Mouse (Mus musculus) lung, postnatal 4 days (tissue): ENCODE data around the gene 2810004N23Rik.

ENCODE experiments used
- DNase-seq, 2 experiments: peaks; one replicate each; pipeline ENCODE4 v3.0.0; 2021

The 2810004N23Rik gene

DNA sequence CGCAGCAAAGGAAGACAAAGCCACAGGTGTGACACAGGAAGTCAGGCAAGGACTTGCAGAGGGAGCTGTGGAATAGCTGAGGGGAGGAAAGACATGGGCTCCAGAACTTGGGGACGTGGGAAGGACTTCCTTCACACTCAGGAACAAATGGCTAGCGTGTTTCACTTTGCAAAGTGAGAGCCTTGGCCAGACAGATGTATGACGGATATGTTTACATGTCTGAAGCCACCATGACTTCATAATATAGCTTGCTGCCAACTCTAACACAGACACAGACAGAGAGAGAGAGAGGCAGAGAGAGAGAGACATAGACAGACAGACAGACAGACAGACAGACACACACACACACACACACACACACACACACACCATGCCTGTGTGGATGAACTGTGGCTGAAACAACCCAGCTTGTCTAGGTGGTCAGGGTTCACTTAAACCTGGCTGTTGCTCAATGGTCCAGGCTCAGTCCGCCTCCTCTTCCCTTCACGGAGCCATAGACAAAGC is 43.3 kb downstream of the 2810004N23Rik start:
- peak; percentile 19 to 32 for DNase-seq

DNA sequence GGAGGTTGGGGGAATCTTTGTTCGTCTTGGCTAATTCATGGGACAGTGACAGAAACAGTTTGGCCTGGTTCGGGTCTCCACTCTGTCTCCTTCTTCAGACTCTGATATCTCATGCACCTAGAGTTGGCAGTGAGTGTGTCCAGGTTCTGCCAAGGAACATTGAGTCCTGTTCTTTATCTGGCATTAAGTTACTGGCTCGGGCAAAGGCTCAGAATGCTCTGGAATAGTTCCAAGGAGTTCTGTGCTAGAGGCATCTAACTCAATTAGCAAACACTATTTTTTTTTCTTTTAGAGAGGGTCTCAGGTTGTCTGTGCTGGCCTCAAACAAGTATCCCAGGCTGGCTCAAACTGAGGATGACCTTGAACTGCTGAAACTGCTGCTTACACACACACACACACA is 45.6 kb downstream of the 2810004N23Rik start:
- no peak for DNase-seq

DNA sequence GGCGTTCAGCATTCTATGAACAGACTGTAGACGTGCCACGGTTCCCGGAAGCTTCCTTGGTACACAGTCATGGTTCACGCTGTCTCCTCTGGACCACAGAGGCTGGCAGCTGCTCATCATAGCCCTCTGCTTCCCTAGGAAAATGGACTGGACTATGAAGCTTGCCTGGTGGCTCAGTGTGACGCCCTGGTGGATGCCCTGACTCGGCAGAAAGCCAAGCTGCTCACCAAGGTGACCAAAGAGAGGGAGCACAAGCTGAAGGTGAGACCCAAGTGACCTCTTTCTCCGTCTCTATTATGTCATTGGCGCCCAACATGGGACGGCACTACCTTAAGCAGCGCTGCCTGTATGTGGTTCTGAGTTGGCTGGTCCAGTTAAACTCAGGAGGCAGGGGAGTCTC is 46.1 kb downstream of the 2810004N23Rik start:
- no peak for DNase-seq

DNA sequence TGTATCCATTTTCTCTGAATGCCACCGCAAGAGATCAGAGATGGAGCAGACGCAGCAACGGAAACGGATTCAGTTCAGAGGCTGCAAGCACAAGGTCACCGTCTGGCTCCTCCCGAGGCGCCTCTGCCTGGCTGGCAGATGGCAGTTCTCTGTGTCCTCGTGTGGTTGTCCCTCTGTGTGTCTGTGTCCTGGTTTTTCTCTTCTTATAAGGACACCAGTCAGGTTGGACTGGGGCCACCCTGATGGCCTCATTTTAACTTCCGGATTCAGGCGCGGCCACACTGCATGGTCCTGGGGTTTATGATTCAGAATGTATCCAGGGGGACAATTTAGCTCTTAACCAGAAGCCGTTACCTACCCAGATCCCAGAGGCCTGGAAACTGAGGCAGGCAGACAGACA is 47.0 kb downstream of the 2810004N23Rik start:
- peak; percentile 42 to 78 for DNase-seq

DNA sequence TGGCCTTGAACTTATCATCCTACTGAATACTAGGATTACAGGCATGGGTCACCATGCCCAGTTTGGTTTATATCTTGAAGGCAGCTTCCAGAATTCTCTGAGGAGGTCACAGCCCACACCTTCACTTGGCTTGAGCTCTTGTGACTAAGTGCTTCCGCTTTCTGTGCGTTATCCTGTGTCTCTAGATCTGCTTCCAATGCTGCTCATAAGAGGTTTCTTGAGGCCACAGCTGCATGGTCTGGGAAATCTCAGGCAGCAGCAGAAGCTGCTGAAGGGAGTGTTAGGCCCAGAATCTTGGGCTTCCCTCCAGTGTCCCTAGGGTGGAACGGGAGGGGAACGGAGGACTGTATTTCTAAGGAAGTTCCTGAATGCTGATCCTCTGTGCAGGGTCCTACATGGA is 49.6 kb downstream of the 2810004N23Rik start:
- no peak for DNase-seq

DNA sequence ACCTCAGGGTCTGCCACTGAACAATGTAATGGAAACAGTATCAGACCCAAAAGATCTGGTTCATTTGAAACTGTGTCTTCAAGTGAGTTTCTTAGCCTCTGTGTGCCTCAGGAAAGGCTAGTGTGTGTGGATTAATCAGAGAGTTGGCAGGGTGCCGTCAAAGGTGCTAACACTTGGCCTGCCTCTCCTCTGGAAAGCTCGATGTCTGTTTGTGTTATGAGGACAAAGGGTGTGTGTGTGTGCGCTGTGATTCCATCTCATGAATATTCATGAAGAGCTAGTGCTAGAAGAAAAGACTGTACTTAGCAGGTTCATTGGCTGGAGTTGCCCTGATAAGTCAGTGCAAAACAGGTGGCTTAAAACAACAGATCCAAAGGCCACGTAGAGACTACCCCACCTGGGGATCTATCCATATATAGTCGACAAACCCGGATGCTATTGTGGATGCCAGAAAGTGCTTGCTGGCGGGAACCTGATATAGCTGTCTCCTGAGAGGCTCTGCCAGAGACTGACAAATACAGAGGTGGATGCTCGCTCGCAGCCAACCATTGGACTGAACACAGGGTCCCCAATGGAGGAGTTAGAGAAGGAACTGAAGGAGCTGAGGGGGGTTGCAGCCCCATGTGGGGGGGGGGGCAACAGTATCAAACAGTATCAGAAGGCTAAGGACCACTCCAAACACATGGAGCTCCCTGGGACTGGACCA is 52.1 kb downstream of the 2810004N23Rik start:
- no peak for DNase-seq

DNA sequence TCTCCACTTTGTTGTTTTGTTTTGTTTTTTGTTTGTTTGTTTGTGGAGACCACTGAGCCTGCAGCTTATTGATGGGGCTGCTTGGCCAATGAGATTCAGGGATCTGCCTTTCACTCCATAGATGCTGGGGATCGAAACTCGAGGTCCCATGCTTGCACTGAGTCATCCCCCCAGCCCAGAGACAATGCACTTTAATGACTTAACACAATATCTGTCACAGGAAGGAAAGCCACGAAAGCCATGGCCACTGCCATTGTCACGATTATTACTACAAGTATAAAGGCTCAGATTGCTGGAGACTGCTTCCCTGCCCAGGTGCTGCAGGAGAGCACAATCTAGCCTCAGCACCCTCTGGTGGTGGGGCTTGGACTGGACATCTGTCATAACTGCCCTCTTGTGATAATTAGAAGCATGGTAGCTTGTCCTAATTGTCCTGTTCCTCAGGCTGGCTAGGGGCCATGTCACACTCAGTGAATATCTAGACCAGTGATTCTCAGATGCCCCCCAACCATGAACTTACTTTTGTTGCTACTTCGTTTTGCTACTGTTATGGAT is 52.8 kb downstream of the 2810004N23Rik start:
- DNase-seq, result no peak

DNA sequence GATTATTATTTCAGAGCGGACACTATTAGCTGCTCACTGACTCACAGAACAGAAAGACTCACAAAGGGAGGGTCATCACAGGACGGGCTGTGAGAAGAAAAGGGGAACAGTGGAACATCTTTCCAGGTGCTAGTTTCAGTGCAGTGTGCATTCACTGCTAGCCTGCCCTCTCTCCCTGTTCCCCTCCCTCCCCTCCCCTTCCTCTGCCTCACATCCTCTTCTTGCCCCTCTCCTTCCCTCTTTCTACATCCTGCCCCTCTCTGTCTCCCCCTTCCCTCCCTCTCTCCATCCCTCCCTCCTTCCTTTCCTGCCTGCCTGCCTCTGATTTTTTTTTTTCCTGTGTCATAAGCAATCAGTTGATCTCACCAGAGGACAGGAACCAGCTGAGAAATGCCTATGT is 53.5 kb downstream of the 2810004N23Rik start:
- DNase-seq, result no peak

DNA sequence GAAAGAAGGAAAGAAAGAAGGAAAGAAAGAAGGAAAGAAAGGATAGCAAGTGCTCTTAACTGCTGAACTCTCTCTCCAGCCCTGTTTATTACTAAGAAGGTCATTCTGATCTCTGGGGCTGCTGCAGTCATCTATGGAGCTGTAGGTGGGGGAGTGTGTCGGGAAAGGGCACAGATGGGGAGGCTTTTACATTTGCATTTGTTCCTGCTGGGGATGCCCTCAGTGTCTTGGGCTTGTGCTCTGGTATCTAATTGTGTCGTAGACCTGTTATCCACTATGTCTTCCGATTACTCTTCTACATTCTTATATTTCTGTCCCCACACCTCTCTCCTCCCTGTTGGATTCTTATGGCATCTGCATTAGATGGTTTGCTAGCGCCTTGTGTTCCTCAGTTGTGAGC is 56.9 kb downstream of the 2810004N23Rik start:
- no peak for DNase-seq

DNA sequence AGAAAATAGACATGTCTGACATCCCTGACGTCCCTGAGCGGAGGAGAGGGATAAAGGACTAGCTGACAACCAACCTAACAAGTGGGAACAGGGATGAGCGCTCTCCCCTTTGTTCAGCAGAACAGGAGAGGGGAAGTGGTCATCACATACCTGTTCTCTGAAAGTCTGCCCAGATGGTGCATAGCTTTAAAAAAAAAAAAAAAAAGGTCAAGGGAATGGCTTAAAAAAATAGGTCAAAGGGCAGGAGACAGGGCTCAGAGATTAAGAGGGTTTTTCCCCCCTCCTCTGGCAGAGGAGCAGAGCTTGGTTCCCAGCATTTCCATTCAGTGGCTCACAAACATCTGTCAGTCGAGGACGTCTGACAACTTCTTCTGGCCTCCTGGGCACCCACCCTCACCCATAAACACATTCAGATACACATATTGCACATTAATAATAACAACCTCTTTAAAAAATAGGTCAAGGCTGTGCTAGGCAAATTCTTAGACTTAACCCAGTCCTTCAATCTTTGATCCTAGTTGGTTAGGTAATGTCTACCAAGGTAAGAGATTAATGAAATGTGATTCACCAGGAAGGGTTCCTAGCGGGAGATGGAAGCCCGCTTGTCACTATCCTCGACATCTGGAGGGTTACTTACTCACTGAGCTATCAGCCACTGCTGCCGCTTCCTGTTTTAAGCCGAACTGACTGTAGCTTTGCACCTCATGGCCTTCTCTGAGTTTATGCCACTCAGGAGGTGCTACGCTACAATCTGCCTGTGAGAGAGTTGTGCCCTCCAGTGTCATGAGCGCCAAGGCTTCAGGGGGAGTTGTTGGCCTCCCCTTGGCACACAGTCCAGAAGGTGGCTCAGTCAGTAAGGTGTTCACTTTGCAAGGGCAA is 58.9 kb downstream of the 2810004N23Rik start:
- no peak for DNase-seq

DNA sequence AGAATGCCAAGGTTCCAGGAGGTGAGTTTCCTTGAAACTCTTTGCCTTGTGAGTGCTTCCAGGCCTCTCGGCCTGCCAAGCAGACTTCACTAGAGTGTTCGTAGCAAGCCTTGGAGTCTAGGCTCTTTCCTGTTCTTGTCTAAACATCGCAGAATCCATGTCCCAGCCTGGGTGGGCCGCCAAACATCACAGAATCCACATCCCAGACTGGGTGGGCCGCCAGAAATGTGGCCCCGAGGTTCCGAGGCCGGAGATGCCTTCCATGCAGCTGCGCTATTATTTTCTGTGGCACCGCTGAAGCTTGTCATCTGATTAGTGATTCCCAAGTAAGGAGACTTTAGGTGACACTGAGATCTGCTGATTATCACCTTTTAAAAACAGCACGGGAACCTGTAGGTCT is 62.4 kb downstream of the 2810004N23Rik start:
- peak; percentile 38 to 68 for DNase-seq

DNA sequence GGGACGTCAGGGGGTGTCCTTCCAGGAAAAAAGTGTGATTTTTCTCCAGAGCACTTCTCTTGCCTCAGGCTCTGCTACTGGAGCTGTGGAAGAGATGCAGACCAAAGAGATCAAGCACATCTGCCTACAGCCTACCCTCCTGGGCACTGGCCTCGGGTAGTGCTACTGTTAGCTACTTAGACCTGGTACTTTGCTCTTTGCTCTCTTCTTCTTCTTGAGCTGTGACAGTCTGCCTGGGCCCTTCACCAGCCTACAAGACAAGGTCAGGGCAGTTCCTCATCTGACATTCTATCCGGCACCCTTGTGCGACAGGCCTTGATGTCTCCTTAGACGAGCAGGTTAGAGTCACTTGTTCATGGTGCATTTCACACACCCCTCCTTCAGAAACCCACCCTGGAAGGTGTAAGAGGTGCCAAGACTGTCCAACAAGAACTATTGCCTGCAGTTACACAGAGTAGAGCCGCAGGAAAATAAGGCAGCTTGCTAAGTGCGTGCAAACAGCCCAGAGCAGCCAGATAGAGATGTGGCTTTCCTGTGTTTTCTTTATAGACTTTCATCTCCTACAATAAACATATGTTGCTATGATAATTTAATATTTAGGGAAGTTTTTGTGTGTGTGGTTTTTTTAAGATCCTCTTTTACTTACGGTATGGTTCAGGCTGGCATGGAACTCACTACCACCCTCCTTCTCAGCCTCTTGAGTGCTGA is 67.0 kb downstream of the 2810004N23Rik start:
- no peak for DNase-seq

DNA sequence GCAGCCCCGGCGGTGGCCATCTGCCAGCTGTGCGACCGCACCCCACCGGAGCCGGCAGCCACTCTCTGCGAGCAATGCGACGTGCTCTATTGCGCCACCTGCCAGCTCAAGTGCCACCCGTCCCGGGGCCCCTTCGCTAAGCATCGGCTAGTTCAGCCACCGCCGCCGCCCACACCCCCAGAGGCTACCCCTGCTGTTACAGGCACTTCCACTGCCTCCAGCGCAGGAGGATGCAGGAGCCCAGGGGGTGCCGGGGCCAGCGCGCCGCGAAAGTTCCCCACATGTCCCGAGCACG is 68.5 kb downstream of the 2810004N23Rik start:
- DNase-seq, result peak; percentile 74 to 75

DNA sequence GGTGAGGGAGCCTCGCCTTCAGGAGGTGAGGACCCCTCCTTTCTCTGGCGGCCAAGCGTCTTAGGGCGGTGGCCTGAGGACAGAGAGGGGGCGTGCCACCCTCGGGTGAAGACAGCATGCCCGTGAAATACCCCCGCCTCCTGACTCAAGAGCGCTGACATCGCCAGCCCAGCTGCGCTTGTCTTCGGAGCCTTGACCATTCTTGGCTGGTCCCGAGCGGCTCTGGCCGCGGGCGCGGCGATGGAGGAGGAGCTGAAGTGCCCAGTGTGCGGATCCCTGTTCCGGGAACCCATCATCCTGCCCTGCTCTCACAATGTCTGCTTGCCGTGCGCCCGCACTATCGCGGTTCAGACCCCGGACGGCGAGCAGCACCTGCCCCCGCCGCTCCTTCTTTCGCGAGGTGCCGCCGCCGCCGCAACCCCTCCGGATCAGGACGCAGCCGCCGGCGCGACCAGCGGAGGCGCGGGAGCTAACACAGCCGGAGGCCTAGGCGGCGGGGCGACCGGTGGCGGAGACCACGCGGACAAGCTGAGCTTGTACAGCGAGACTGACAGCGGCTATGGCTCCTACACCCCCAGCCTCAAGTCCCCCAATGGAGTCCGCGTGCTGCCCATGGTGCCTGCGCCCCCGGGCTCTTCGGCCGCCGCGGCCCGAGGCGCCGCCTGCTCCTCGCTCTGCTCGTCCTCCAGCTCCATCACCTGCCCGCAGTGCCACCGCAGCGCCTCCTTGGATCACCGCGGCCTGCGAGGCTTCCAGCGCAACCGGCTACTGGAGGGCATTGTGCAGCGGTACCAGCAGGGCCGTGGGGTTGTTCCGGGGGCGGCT is 69.0 kb downstream of the 2810004N23Rik start:
- peak; percentile 21 to 50 for DNase-seq

DNA sequence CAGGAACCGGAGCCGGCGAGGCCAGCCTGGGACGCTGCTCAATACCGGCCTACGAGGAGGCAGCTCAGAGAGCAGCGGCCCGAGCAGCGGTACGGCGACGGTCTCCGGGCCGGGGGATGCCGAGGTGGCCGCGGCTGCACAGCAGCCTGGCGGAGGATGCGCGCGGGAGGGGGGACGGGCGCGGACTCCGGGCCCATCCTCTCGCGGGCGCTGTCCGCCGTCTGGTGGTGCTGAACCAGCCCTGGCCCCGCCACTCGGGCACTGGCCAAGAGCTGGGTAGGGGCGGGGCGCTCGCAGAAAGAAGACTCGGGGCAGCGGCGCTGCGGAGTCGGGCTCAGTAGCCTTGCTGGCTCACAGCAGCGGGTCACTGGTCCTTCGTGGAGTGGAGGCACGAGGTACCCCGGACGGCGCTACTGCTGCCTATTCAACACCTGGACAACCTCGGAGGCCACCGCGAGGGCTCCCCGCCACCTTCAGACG is 69.7 kb downstream of the 2810004N23Rik start:
- peak; percentile 92 for DNase-seq

DNA sequence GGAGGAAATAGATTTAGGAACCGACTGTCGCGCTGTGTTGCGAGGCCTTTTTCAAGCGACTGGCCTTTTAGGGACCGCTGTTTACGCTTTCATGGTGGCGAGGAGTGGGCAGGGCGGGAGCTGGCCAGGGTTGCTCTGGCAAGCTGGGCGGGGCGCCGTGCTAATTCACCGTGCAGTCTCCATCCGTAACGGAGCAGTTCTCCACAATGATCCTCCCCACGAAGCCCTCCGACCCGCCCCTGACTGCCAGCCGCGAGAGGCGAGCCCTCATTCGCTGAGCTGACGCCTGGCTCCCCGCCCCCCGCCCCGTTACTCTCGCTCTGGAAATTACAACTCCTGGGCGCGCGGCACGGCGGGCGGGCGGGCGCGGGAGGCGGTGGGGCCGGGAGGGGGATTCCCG is 70.2 kb downstream of the 2810004N23Rik start, which contains the start of gene Trim67:
Trim67 (plus strand) TSS at position 385 of the 400 bp plus-strand sequence.
- peak; percentile 59 to 74 for DNase-seq

DNA sequence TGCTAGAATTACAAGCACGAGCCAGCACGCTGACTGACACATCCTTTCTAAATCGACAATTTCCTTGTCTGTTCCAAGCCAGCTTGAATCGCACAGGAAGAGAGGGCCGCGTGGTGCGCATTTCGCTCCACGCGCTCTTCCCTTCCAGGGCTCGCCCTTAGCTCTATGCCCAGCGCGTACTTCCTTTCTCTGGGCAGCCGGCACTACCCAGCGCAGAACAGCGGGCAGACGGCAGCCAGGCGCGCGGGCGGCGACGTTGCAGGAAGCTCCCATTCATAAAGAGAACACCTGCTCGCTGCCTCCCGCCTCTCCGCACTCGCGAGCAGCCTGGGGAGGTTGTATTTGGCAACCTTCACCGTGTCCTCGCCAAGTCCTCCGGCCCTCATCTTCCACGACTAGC is 70.7 kb downstream of the 2810004N23Rik start:
- DNase-seq, result no peak

DNA sequence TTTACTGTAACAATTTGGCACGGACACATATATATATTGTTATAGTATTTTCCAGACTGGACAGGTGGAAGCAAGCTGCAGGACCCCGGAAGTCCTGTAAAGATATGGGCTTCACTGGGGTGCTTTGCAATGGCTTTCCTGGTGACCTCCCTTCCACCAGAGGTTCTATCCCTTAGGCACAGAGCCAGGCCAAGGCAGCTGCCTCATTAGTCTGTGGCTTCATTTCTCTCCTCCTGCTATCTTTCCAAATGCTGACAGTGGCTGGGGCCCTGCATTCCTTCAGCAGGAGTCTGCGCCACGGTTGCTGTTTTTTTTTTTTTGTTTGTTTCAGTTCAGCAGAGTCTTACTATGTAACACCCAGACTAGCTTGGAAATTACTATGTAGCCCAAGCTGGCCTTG is 71.2 kb downstream of the 2810004N23Rik start:
- DNase-seq, result no peak

DNA sequence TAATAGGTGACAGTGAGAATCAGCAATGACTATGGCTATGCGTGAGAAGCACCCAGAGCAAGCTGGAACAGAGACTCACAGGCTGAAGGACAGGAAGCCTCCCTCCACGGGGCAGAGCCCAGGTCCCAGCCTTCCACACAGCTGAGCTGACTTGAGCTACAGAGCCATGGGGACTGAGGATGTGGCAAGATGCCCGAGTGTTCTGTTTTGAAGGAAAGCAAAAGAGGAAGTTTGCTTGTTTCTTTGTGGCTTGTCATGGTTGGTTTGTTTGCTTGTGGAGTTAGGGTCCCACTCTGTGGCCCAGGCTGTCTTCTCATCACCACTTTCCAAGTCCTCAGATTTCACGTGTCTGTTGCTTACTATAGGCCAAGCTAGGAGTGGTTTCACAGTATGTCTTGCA is 72.2 kb downstream of the 2810004N23Rik start:
- no peak for DNase-seq
